Mouse (Mus musculus): ENCODE measurements around the gene Uts2b. TPM values are rescaled to one million over a fixed set of nuclear protein-coding genes. Genes with fewer than 3 reads are reported as not detected.

The Uts2b gene
- polyA plus RNA-seq, 1 experiment from 2014 or later = not detected

Other genes starting within 250 kb of the Uts2b start
- gene Ostn, start 62.8 kb downstream of the Uts2b start, polyA plus RNA-seq (2021) = 0.23 TPM
- gene Ccdc50, start 18.6 kb upstream of the Uts2b start, polyA plus RNA-seq (2021) = 120 TPM